Mouse (Mus musculus): Measurements from ENCODE around the gene Gfer. TPM values are rescaled to one million over a fixed set of nuclear protein-coding genes. Genes with fewer than 3 reads are reported as not detected.
"Not testable (repeated sequence)": the region's sequence is repeated elsewhere in the genome, so short reads cannot be mapped to it uniquely, and the experiment has no call there.

Gene Gfer
- polyA plus RNA-seq, 1 experiment from 2014 or later, result 48.1 TPM

DNA sequence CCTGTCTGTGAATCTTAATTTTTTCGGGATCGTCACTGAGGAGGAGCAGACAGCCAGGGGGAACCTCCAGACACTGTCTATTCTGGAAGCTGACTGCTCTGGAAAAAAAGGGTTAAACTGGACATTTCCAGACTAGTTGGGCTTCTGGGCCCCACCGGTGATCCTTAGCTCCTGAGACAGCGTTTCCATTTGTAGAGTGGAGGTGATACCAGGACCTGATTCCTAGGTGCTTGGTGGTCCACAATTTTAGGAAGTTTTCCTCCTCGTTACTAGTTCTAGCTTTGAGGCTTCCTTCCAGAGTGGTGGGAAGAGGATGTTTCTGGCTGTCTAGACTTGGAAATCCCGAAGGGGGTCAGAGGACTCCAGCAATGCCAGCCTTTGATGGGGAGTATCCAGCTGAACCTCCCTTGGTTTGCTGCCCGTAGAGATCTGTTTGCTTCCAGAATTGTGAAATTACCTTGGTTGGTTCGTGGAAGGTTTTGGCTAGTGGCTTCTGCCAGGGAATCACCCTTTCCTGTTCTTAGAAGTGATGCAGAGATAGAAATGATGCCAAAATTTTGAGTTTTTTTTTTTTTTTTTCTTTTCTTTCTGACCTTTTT, 25.6 kb downstream of the Gfer start:
- Histone ChIP-seq H3K27ac (ENCODE audit: low read depth) (peak overlapping the region; percentile 81; the same call in 1 of the 2 replicates), H3K4me1 (replicated peaks; ENCODE audit: control insufficient read depth, insufficient read depth, low read length) (peaks cover 26% of the 10 kb centered on the region), H3K27me3 (replicated peaks; ENCODE audit: control insufficient read depth, insufficient read depth, low read length) (no peaks in the 10 kb centered on the region), H3K4me2 (ENCODE audit: low read length) (peak overlapping the region; percentile 92), H3K9ac (ENCODE audit: low read length) (peak overlapping the region; percentile 91), H3K36me3 (ENCODE audit: control insufficient read depth, insufficient read depth, low read length) (no peaks in the 10 kb centered on the region), H3K9me3 (ENCODE audit: control insufficient read depth, low read length) (no peaks in the 10 kb centered on the region), H3K4me3 (ENCODE audit: low read depth, low read length) (peak overlapping the region; percentile 98)
- ATAC-seq (replicated peaks; ENCODE audit: low FRiP score, low TSS enrichment, low read depth) (no peak), DNase-seq (ENCODE audit: low spot score) (no peak)
- WGBS, result 9% methylated on average over 8 of the region's 8 CpGs

DNA sequence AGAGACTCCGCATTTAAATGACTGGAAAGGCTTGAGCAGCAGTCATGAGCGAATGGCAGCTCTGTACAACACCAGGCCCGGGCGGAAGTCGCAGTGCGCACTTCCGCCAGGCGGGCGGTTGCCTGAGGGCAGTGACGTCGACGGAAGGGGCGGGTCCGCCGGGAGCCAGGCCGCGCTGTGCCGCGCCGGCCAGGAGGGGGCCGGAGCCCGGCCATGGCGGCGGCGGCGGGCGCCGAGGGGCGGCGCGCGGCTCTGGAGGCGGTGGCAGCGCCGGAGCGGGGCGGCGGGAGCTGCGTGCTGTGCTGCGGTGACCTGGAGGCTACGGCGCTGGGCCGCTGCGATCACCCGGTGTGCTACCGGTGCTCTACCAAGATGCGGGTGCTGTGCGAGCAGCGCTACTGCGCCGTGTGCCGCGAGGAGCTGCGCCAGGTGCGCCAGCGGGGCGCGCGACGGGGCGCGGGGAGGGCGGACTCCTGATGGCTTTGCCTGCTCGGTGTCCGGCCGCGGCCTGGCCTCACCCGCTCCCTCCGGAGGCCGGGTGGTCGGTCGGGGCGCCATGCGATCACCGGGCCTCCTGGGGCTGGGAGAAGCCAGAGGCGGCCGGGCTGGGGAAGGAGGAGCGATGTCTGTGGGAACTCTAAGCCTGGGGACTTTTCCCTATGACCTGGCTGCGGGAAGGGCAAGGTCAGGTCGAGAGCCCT, 26.3 kb downstream of the Gfer start, which contains the start of gene Zfp598:
TSS of gene Zfp598 (plus strand) at position 143 of the 701 bp plus-strand sequence.
- 0% methylated on average over 77 of the region's 80 CpGs for WGBS
- no peaks in the 10 kb centered on the region for H3K27me3 ChIP-seq (replicated peaks; ENCODE audit: control insufficient read depth, insufficient read depth, low read length)
- peak within 1 kb of the TSS; percentile 81 for H3K27ac ChIP-seq (ENCODE audit: low read depth)

DNA sequence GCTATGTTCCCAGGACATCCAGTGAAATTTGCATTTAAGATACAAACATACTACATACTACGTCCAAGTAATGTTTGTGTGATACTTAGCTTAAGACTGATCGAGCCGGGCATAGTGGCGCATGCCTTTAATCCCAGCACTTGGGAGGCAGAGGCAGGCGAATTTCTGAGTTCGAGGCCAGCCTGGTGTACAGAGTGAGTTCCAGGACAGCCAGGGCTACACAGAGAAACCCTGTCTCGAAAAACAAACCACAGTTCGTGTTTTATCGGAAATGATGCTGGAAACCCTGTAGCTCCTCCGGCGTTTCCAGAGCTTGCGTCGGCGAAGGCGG, 26.8 kb downstream of the Gfer start:
- ATAC-seq (replicated peaks; ENCODE audit: low FRiP score, low TSS enrichment, low read depth), result peak; percentile 18
- H3K36me3 ChIP-seq (ENCODE audit: control insufficient read depth, insufficient read depth, low read length); H3K9me3 ChIP-seq (ENCODE audit: control insufficient read depth, low read length); DNase-seq (ENCODE audit: low spot score); H3K27me3 ChIP-seq (replicated peaks; ENCODE audit: control insufficient read depth, insufficient read depth, low read length): not testable (repeated sequence)
- 9% methylated on average over 15 of the region's 15 CpGs for WGBS
- peak overlapping the region; percentile 54; the same call in 1 of the 2 replicates for H3K27ac ChIP-seq (ENCODE audit: low read depth)
- peak overlapping the region; percentile 92 for H3K4me2 ChIP-seq (ENCODE audit: low read length)
- H3K4me1 ChIP-seq (replicated peaks; ENCODE audit: control insufficient read depth, insufficient read depth, low read length), result peaks cover 26% of the 10 kb centered on the region
- peak overlapping the region; percentile 98 for H3K4me3 ChIP-seq (ENCODE audit: low read depth, low read length)
- H3K9ac ChIP-seq (ENCODE audit: low read length), result peak overlapping the region; percentile 91

More for the DNA sequence above, 26.3 kb downstream of the Gfer start, which contains the start of gene Zfp598:
- H3K9ac ChIP-seq (ENCODE audit: low read length), result peak within 1 kb of the TSS; percentile 91
- H3K4me2 ChIP-seq (ENCODE audit: low read length), result peak within 1 kb of the TSS; percentile 92
- DNase-seq (ENCODE audit: low spot score) (peak; percentile 97), ATAC-seq (replicated peaks; ENCODE audit: low FRiP score, low TSS enrichment, low read depth) (peak; percentile 98)
- peak within 1 kb of the TSS; percentile 98 for H3K4me3 ChIP-seq (ENCODE audit: low read depth, low read length)
- H3K4me1 ChIP-seq (replicated peaks; ENCODE audit: control insufficient read depth, insufficient read depth, low read length), result peaks cover 26% of the 10 kb centered on the region
- H3K36me3 ChIP-seq (ENCODE audit: control insufficient read depth, insufficient read depth, low read length), result no peaks in the 10 kb centered on the region
- H3K9me3 ChIP-seq (ENCODE audit: control insufficient read depth, low read length), result no peaks in the 10 kb centered on the region

DNA sequence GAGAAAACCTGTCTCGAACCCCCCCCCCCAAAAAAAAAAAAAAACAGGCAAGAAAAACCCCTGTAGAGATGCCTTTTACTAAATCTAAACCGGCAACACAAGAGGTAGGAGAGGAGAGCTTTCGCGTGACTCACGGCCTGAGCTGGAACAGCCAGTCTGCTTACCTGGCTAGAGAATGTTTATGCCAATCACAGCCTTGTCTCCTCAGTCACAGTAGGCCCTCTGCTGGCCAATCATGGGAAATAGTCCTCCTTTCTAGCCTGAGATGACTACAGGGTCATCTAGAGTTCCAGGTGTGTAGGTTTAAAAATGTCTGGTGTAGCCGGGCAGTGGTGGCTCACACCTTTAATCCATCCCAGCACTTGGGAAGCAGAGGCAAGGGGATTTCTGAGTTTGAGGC, 28.5 kb downstream of the Gfer start:
- Histone ChIP-seq H3K27me3 (replicated peaks; ENCODE audit: control insufficient read depth, insufficient read depth, low read length) (no peaks in the 10 kb centered on the region), H3K9ac (ENCODE audit: low read length) (no peak overlapping the region), H3K36me3 (ENCODE audit: control insufficient read depth, insufficient read depth, low read length) (no peaks in the 10 kb centered on the region), H3K4me3 (ENCODE audit: low read depth, low read length) (no peak overlapping the region), H3K9me3 (ENCODE audit: control insufficient read depth, low read length) (no peaks in the 10 kb centered on the region), H3K27ac (ENCODE audit: low read depth) (no peak overlapping the region), H3K4me2 (ENCODE audit: low read length) (no peak overlapping the region), H3K4me1 (replicated peaks; ENCODE audit: control insufficient read depth, insufficient read depth, low read length) (peaks cover 25% of the 10 kb centered on the region)
- 0 out of 2 replicates have a peak, but pooled peaks have one; percentile 3 for ATAC-seq (replicated peaks; ENCODE audit: low FRiP score, low TSS enrichment, low read depth)
- peak; percentile 63 for DNase-seq (ENCODE audit: low spot score)
- WGBS, result 25% methylated on average over 6 of the region's 6 CpGs

GRCm38 (mm10) chr17:24667011-24667410, 28.9 kb downstream of the Gfer start:
- H3K27ac ChIP-seq (ENCODE audit: low read depth); H3K9ac ChIP-seq (ENCODE audit: low read length); H3K9me3 ChIP-seq (ENCODE audit: control insufficient read depth, low read length); H3K4me3 ChIP-seq (ENCODE audit: low read depth, low read length); H3K36me3 ChIP-seq (ENCODE audit: control insufficient read depth, insufficient read depth, low read length); H3K4me2 ChIP-seq (ENCODE audit: low read length); ATAC-seq (replicated peaks; ENCODE audit: low FRiP score, low TSS enrichment, low read depth); H3K27me3 ChIP-seq (replicated peaks; ENCODE audit: control insufficient read depth, insufficient read depth, low read length); DNase-seq (ENCODE audit: low spot score): not testable (repeated sequence)
- WGBS, result 65% methylated on average over 7 of the region's 7 CpGs
- peaks cover 21% of the 10 kb centered on the region for H3K4me1 ChIP-seq (replicated peaks; ENCODE audit: control insufficient read depth, insufficient read depth, low read length)

DNA sequence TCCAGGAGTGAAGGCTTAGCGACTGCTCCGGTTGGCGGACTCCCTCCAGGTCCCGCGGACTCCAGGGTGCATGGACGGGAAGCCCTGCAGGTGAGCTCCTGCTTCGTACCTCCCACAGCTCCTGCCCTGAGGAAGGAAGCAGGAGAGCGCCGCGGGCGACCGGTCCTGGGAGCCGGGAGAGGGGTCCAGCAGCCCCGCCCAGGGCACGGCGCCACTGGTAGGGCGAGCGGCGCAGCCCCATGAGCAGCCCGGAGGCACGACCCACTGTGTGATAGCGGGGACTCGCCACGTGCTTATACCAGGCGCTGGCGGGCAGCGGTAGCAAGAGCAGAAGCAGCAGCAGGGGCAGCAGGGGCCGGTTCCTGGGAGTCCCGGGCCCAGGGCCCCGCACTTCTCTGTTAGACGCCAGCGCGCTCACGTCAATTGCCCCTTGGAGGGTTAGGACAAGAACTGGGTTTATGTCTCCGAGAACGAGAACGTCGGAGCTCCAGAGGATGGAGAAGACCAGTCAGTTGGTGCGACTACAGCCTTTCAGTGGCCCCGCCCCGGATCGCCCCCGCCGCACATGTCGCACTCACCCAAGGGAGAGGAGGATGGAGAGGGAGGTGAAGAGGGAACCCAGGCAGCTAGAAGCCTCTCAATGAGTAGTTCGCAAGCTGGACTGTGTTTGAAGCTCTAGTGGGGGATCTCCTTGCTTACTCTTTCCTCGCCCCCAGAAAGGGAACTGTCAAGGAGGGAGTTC, 37.8 kb downstream of the Gfer start, which contains the start of gene Npw:
TSS of gene Npw (minus strand) at position 441 of the 742 bp plus-strand sequence.
- Histone ChIP-seq H3K27ac (ENCODE audit: low read depth) (no peak within 1 kb of the TSS), H3K4me1 (replicated peaks; ENCODE audit: control insufficient read depth, insufficient read depth, low read length) (0 out of 2 replicates have a peak, but pooled peaks cover 12% of the 10 kb centered on the region), H3K27me3 (replicated peaks; ENCODE audit: control insufficient read depth, insufficient read depth, low read length) (peaks cover 41% of the 10 kb centered on the region), H3K4me2 (ENCODE audit: low read length) (peak within 1 kb of the TSS; percentile 86), H3K9ac (ENCODE audit: low read length) (peak within 1 kb of the TSS; percentile 38; the same call in 1 of the 2 replicates), H3K36me3 (ENCODE audit: control insufficient read depth, insufficient read depth, low read length) (no peaks in the 10 kb centered on the region), H3K4me3 (ENCODE audit: low read depth, low read length) (peak within 1 kb of the TSS; percentile 37), H3K9me3 (ENCODE audit: control insufficient read depth, low read length) (no peaks in the 10 kb centered on the region)
- WGBS, result 1% methylated on average over 47 of the region's 47 CpGs
- DNase-seq (ENCODE audit: low spot score) (peak; percentile 75), ATAC-seq (replicated peaks; ENCODE audit: low FRiP score, low TSS enrichment, low read depth) (no peak)

- DNase-seq (ENCODE audit: low spot score) (no peak), ATAC-seq (replicated peaks; ENCODE audit: low FRiP score, low TSS enrichment, low read depth) (no peak)
- Histone ChIP-seq H3K27me3 (replicated peaks; ENCODE audit: control insufficient read depth, insufficient read depth, low read length) (peaks cover 34% of the 10 kb centered on the region), H3K4me3 (ENCODE audit: low read depth, low read length) (no peak overlapping the region), H3K27ac (ENCODE audit: low read depth) (no peak overlapping the region), H3K9me3 (ENCODE audit: control insufficient read depth, low read length) (no peaks in the 10 kb centered on the region), H3K36me3 (ENCODE audit: control insufficient read depth, insufficient read depth, low read length) (no peaks in the 10 kb centered on the region), H3K9ac (ENCODE audit: low read length) (no peak overlapping the region), H3K4me2 (ENCODE audit: low read length) (no peak overlapping the region), H3K4me1 (replicated peaks; ENCODE audit: control insufficient read depth, insufficient read depth, low read length) (peaks cover 12% of the 10 kb centered on the region; the same call in 1 of the 2 replicates)
- 63% methylated on average over 4 of the region's 4 CpGs for WGBS
These were observed 41.0 kb downstream of the Gfer start for GRCm38 (mm10) chr17:24654969-24655368.

DNA sequence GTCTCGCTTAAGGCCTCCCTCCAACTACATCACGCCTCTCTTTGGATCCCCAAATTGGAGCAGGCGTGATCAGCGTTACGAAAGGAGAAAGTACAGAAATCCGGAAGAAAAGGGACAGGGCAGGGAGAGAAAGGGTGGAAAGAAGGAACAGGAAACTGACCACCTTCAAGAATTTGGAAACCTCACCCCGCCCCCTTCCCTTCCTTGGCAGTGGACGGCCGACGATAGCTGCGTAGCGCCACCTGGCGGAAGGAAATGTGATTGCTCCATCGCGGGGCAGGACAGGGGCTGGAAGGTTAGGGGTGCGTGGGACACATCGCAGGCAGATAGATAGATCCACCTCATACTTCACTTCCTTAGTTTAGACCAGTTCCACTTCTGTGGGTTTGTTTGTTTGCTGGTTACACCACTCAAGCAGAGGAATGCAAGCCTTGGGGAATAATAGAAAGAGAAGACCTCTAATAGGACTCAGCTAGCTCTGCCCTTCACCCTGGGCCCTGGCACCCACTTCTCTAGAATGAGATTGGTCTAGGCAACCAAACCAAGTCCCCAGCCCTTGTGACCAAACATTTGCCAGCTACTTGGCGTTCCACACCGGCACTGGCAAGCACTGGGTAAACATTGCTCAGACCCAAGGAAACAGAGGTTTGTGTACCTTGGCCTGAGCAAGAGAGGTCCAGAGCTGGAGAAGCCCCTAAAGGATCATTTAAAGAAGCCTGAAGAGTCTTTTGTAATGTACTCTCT, 41.8 kb downstream of the Gfer start:
- H3K9me3 ChIP-seq (ENCODE audit: control insufficient read depth, low read length), result no peaks in the 10 kb centered on the region
- no peak overlapping the region for H3K27ac ChIP-seq (ENCODE audit: low read depth)
- H3K4me2 ChIP-seq (ENCODE audit: low read length), result peak overlapping the region; percentile 56
- H3K4me1 ChIP-seq (replicated peaks; ENCODE audit: control insufficient read depth, insufficient read depth, low read length), result peaks cover 12% of the 10 kb centered on the region; the same call in 1 of the 2 replicates
- 3% methylated on average over 19 of the region's 19 CpGs for WGBS
- DNase-seq (ENCODE audit: low spot score) (peak; percentile 96), ATAC-seq (replicated peaks; ENCODE audit: low FRiP score, low TSS enrichment, low read depth) (0 out of 2 replicates have a peak, but pooled peaks have one; percentile 20)
- H3K9ac ChIP-seq (ENCODE audit: low read length), result peak overlapping the region; percentile 20; the same call in 1 of the 2 replicates
- H3K4me3 ChIP-seq (ENCODE audit: low read depth, low read length), result peak overlapping the region; percentile 31
- peaks cover 27% of the 10 kb centered on the region for H3K27me3 ChIP-seq (replicated peaks; ENCODE audit: control insufficient read depth, insufficient read depth, low read length)
- no peaks in the 10 kb centered on the region for H3K36me3 ChIP-seq (ENCODE audit: control insufficient read depth, insufficient read depth, low read length)

Measured in intestine, embryonic 14.5 days (tissue).